Mouse (Mus musculus) liver, adult 2 months (tissue): ENCODE measurements around the gene Cux1. TPM values are rescaled to one million over a fixed set of nuclear protein-coding genes. Genes with fewer than 3 reads are reported as not detected.

Experiments used
- DNase-seq: peaks from one replicate; pipeline ENCODE4 v3.0.0-alpha.2; 2011; ENCODE audit warnings: low read depth, low spot score; ENCODE audit errors: extremely low read depth
- H3K27ac ChIP-seq: fragments of 200-500 bp; replicated peaks from 2 replicates; pipeline ENCODE4 v1.5.1; 2012; ENCODE audit warnings: low read depth, mild to moderate bottlenecking, control low read depth, inconsistent platforms, low read length; ENCODE audit not compliant: insufficient read depth
- H3K27me3 ChIP-seq: fragments of 200-500 bp; 2 replicates; pipeline ENCODE4 v1.6.1; 2012; ENCODE audit warnings: mild to moderate bottlenecking, moderate library complexity, low read length, inconsistent platforms; ENCODE audit not compliant: control insufficient read depth, insufficient read depth
- H3K36me3 ChIP-seq: fragments of 200-500 bp; 2 replicates; pipeline ENCODE4 v1.6.1; 2012; ENCODE audit warnings: low read length, inconsistent platforms; ENCODE audit not compliant: control insufficient read depth, insufficient read depth
- H3K4me1 ChIP-seq: fragments of 200-500 bp; 2 replicates; pipeline ENCODE4 v1.6.1; 2011; ENCODE audit warnings: low read length; ENCODE audit not compliant: control insufficient read depth, insufficient read depth
- H3K4me3 ChIP-seq: fragments of 200-500 bp; 2 replicates; pipeline ENCODE4 v1.5.1; 2011; ENCODE audit warnings: low read depth, mild to moderate bottlenecking, control low read depth, low read length, moderate library complexity; ENCODE audit not compliant: insufficient read depth
- H3K79me2 ChIP-seq: fragments of 200-500 bp; 2 replicates; pipeline ENCODE4 v1.6.1; 2012; ENCODE audit warnings: inconsistent platforms, mild to moderate bottlenecking, low read length, moderate library complexity; ENCODE audit not compliant: control insufficient read depth, insufficient read depth
- H3K9ac ChIP-seq: fragments of 200-500 bp; 2 replicates; pipeline ENCODE4 v1.6.1; 2012; ENCODE audit warnings: low read depth, mild to moderate bottlenecking, control low read depth, inconsistent platforms, low read length
- CTCF ChIP-seq: fragments of 200-500 bp; IDR thresholded peaks from 2 replicates; pipeline ENCODE4 v1.5.1; 2011; ENCODE audit warnings: low read depth, low read length, control low read depth
- POLR2A ChIP-seq: fragments of 200-500 bp; IDR thresholded peaks from 2 replicates; pipeline ENCODE4 v1.6.1; 2011; ENCODE audit warnings: low read length, control low read depth; ENCODE audit not compliant: insufficient read depth; ENCODE audit errors: extremely low read depth
- WGBS: fragments of 180-500 bp; shearing (Covaris S2); methylation state at CpG from one replicate; pipeline ENCODE4 v1.1.7; 2018; 5-methylcytosine and 5-hydroxymethylcytosine counted together
- polyA plus RNA-seq: library from polyadenylated mRNA; depleted of rRNA; stranded (reverse); fragments of >200 nt; gene quantifications from 2 replicates; pipeline ENCODE4 v1.2.3, GENCODE M21; 2012
- total RNA-seq: library from RNA; depleted of rRNA; stranded (reverse); fragments of >200 nt; gene quantifications from 2 replicates; pipeline ENCODE4 v1.2.3, GENCODE M21; 2014

The Cux1 gene
- total and polyA plus RNA-seq, 2 experiments = 11.6 to 12.6 TPM

DNA sequence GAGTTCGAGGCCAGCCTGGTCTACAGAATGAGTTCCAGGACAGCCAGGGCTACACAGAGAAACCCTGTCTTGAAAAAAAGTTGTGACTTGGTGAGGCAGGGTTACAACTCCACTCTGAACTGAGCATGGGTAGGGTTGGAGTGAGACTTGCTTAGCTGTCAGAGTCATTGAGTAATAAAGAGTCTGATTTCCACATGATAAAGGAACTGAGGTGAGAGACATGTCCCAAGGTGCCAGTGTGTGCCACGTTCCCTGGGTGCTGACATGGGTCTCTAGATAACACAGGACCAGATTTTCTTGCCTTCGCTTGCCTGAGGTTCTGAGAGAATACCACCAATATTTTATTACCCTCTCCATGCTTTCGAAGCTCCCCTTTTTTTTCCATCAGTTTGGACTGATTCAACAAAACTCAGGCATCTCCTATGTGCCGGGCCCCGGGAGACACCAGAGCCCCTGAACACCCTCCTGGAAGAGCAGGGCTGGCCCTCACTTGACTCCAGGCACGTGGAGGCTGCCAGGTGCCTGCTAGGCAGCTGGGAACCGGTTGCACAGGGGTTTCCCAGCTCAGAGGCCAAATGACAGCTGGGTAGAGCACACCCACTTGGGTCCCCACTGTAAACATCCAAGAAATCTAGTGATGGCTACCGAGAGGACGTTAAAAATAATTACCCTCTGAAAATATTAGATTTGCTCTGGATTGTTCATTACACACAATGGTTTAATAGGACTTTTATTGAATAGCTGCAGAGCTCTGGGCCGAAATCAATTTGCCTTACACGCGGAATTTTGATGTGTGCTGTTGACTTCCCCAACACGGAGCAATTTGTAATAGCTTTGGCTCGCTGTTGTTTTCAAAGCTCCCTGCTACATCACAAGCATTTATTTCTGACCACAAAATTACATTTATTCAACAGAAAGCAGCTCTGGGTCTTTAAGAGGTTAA lies 164.4 kb downstream of the Cux1 start:
- Histone ChIP-seq H3K27ac (no peak overlapping the region), H3K4me1 (no peaks in the 10 kb centered on the region), H3K9ac (no peak overlapping the region), H3K79me2 (no peaks in the 10 kb centered on the region), H3K36me3 (peaks cover 2% of the 10 kb centered on the region; the same call in 1 of the 2 replicates), H3K4me3 (no peak overlapping the region), H3K27me3 (no peaks in the 10 kb centered on the region)
- DNase-seq = no peak
- no peak for TF ChIP-seq CTCF
- TF ChIP-seq POLR2A = no peak
- 92% methylated on average over 15 of the region's 15 CpGs for WGBS

DNA sequence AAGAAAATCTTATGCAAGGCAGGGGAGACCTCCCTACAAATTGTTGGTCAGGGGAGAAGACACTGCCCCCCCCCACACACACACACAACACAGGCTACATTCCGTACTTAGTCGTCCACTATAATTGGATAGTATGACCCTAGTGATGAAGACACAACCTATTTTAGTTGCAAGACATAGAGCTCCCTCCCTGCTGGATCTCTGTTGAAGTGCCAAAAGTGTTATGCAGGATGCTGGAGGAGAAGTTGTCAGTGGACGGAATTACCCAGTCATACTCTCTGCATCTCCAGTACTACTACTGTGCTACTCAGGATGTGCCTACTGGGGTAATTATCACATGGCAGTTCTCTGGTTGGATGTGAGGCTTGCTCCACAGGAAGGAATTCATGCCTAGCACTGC lies 168.6 kb downstream of the Cux1 start:
- H3K79me2 ChIP-seq = no peaks in the 10 kb centered on the region
- DNase-seq = no peak
- no peak overlapping the region for H3K27ac ChIP-seq
- no peaks in the 10 kb centered on the region for H3K4me1 ChIP-seq
- TF ChIP-seq CTCF (no peak), POLR2A (no peak)
- H3K27me3 ChIP-seq = no peaks in the 10 kb centered on the region
- H3K36me3 ChIP-seq = no peaks in the 10 kb centered on the region
- no peak overlapping the region for H3K9ac ChIP-seq
- H3K4me3 ChIP-seq = no peak overlapping the region
- 97% methylated on average over 3 of the region's 3 CpGs for WGBS

DNA sequence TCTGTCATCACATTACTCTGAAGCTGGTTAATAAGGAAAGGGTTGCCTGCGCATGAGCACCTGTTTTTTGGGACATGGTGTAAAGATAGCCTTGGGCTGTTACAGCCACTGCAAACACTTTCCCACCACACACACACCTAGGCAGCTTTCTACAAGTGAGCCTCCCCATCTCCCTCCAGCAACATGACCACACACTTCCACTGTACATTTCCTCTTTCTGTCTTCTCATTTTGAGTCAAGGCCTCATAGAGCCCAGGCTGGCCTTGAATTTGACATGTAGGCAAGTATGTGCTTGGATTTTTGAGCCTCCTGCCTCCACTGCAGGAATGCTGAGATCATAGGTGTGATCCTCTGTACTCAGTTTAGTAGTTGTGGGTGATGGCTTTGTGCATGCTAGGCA lies 170.6 kb downstream of the Cux1 start:
- WGBS = 96% methylated on average over 1 of the region's 1 CpGs
- no peak for DNase-seq
- H3K27ac ChIP-seq = no peak overlapping the region
- no peak overlapping the region for H3K9ac ChIP-seq
- no peak overlapping the region for H3K4me3 ChIP-seq
- H3K27me3 ChIP-seq = no peaks in the 10 kb centered on the region
- no peak for TF ChIP-seq CTCF
- TF ChIP-seq POLR2A = no peak
- no peaks in the 10 kb centered on the region for H3K36me3 ChIP-seq
- no peaks in the 10 kb centered on the region for H3K79me2 ChIP-seq
- H3K4me1 ChIP-seq = no peaks in the 10 kb centered on the region

GRCm38 (mm10) chr5:136396256-136396655 lies 171.0 kb downstream of the Cux1 start:
- H3K79me2 ChIP-seq = no peaks in the 10 kb centered on the region
- TF ChIP-seq CTCF (no peak), POLR2A (no peak)
- no peaks in the 10 kb centered on the region for H3K27me3 ChIP-seq
- no peak for DNase-seq
- H3K9ac ChIP-seq = no peak overlapping the region
- no peak overlapping the region for H3K27ac ChIP-seq
- no peaks in the 10 kb centered on the region for H3K4me1 ChIP-seq
- H3K36me3 ChIP-seq = no peaks in the 10 kb centered on the region
- 91% methylated on average over 7 of the region's 7 CpGs for WGBS
- H3K4me3 ChIP-seq = no peak overlapping the region

DNA sequence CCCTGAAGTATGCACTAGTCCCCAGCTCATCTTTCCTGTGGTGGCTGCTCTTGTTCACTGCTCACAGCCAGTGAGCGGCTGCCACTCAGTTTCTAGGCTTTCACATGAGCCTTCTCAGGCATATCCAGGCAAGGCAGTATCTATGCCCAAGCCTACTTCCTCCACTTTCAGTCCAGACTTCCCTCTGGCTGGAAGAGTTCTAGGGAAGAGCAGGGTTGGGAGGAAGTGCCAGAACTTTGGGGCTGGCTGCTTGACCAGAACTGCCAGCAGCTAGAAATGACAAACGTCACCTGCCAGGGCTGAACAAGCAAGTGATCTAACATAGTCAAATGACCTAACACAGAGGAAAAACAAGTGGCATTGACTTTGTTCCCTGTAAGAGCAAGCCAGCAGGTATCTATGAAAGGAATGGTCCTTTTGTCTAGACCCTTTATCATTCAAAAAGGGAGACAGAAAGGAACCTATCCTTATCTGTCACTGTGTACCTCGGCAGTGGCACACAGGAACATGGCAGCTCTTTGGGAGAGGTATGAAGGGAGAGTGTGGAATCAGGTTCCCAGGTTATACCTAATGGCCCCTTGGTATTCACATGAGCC lies 171.6 kb downstream of the Cux1 start:
- WGBS = 65% methylated on average over 3 of the region's 3 CpGs
- Histone ChIP-seq H3K4me3 (no peak overlapping the region), H3K4me1 (no peaks in the 10 kb centered on the region), H3K79me2 (no peaks in the 10 kb centered on the region), H3K9ac (no peak overlapping the region), H3K27ac (no peak overlapping the region), H3K27me3 (no peaks in the 10 kb centered on the region), H3K36me3 (no peaks in the 10 kb centered on the region)
- TF ChIP-seq CTCF (no peak), POLR2A (no peak)
- DNase-seq = no peak
